In the genomic region with DNA sequence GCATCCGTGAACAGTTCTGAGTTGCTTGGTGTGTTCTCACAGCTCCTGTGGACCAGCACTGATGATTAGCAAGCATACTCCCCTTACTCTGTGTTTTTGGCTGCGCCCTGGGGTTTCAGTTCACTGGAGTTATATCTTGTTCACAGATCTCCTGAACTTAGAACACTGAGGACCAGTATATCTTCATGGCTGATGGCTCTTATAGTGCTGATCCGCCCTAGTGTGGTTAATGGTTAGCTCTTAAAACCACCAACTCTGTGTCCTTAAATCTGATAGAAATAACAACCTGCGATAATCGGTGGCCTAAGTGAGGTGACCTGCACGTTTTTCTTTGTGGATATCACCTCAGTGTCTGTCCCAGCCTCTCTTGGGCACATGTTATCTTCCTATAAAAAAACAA, we compare ENCODE assay signal across 20 mouse cellular contexts.
A peak's percentile ranks its signal among the peaks of the same experiment; 100 is the strongest.
DNase-seq lines count a peak whose midpoint lies in the region; ATAC-seq lines count a peak whose summit lies in the region.
"Had no signal": no experiment of that assay in that cellular context is flagged by ENCODE, and none has a peak within 500 bp of the region (broad histone marks: within the 10 kb centered on the region; RNA-seq: fewer than 3 reads in every experiment).

No protein-coding gene starts in this region.

- peak; percentile 38; the same call in 1 of the 2 replicates for ATAC-seq in intestine, embryonic 16.5 days
- peak; percentile 67; the same call in 1 of the 2 replicates for ATAC-seq in kidney, embryonic 16.5 days (ENCODE audit: low FRiP score, low TSS enrichment)
- ATAC-seq in liver, embryonic 12.5 days, result no peak
- ATAC-seq: forebrain, embryonic 13.5 days had no signal

- H3K4me2 ChIP-seq in intestine, embryonic 16.5 days (ENCODE audit: low read depth, low read length), result no peak overlapping the region
- H3K4me2 ChIP-seq in kidney, embryonic 16.5 days (replicated peaks; ENCODE audit: low read depth, low read length), result no peak overlapping the region
- H3K4me2 ChIP-seq in liver, embryonic 12.5 days, result no peak overlapping the region
- H3K4me2 ChIP-seq: forebrain, embryonic 13.5 days; heart, embryonic 11.5 days; heart, embryonic 15.5 days; hindbrain, embryonic 14.5 days had no signal

- no peaks in the 10 kb centered on the region for H3K27me3 ChIP-seq in intestine, embryonic 16.5 days (replicated peaks; ENCODE audit: control insufficient read depth, insufficient read depth, low read length)
- H3K27me3 ChIP-seq in kidney, embryonic 16.5 days (ENCODE audit: insufficient read depth, low read length), result no peaks in the 10 kb centered on the region
- no peaks in the 10 kb centered on the region for H3K27me3 ChIP-seq in liver, embryonic 12.5 days (replicated peaks)
- H3K27me3 ChIP-seq: forebrain, embryonic 13.5 days; heart, embryonic 15.5 days had no signal

- DNase-seq in kidney, adult 8-10 months, result peak; percentile 13 to 18
- no peak for DNase-seq in kidney, adult 18-20 months
- DNase-seq in yolk sac, embryonic 10.5 days (ENCODE audit: low spot score), result peak; percentile 58
- no peak for DNase-seq in right cerebral cortex, postnatal 36 days (ENCODE audit: low spot score in 2 of 2)
- DNase-seq: adrenal gland, adult 8-10 months; adrenal gland, postnatal 36 days; cerebellum, adult 2 months; cerebellum, postnatal 10 days; gastrocnemius, postnatal 10 days; heart, adult 2 months; heart, postnatal 14 days had no signal

- no peaks in the 10 kb centered on the region for H3K36me3 ChIP-seq in intestine, embryonic 16.5 days (ENCODE audit: control insufficient read depth, insufficient read depth, low read length)
- no peaks in the 10 kb centered on the region for H3K36me3 ChIP-seq in kidney, embryonic 16.5 days (ENCODE audit: insufficient read depth, low read length)
- no peaks in the 10 kb centered on the region for H3K36me3 ChIP-seq in liver, embryonic 12.5 days
- H3K36me3 ChIP-seq: embryonic facial prominence, embryonic 10.5 days; heart, embryonic 15.5 days; hindbrain, embryonic 10.5 days had no signal

- H3K27ac ChIP-seq in intestine, embryonic 16.5 days (ENCODE audit: low read length), result no peak overlapping the region
- 0 out of 2 replicates have a peak overlapping the region, but pooled peaks have one; percentile 9 for H3K27ac ChIP-seq in kidney, embryonic 16.5 days (ENCODE audit: low read length)
- no peak overlapping the region for H3K27ac ChIP-seq in liver, embryonic 12.5 days
- H3K27ac ChIP-seq: embryonic facial prominence, embryonic 10.5 days; forebrain, embryonic 13.5 days; heart, adult 2 months; heart, embryonic 15.5 days; hindbrain, embryonic 10.5 days; hindbrain, embryonic 14.5 days had no signal

- H3K9ac ChIP-seq in intestine, embryonic 16.5 days (ENCODE audit: low read depth, low read length), result no peak overlapping the region
- H3K9ac ChIP-seq in kidney, embryonic 16.5 days (replicated peaks; ENCODE audit: low read length), result no peak overlapping the region
- H3K9ac ChIP-seq in liver, embryonic 12.5 days, result no peak overlapping the region
- H3K9ac ChIP-seq: forebrain, embryonic 13.5 days; heart, embryonic 15.5 days; hindbrain, embryonic 14.5 days had no signal

- H3K4me3 ChIP-seq in intestine, embryonic 16.5 days (ENCODE audit: low read length), result no peak overlapping the region
- no peak overlapping the region for H3K4me3 ChIP-seq in kidney, embryonic 16.5 days (ENCODE audit: low read length)
- H3K4me3 ChIP-seq in liver, embryonic 12.5 days, result no peak overlapping the region
- H3K4me3 ChIP-seq: embryonic facial prominence, embryonic 10.5 days; forebrain, embryonic 13.5 days; heart, adult 2 months; heart, embryonic 15.5 days; hindbrain, embryonic 10.5 days had no signal

- WGBS in intestine, embryonic 16.5 days, result 61% methylated on average over 6 of the region's 6 CpGs
- WGBS in kidney, embryonic 16.5 days, result 58% methylated on average over 6 of the region's 6 CpGs
- WGBS in liver, embryonic 12.5 days (ENCODE audit: insufficient replicate concordance), result 64% methylated on average over 6 of the region's 6 CpGs

- H3K9me3 ChIP-seq in intestine, embryonic 16.5 days (ENCODE audit: control insufficient read depth, low read length), result no peaks in the 10 kb centered on the region
- no peaks in the 10 kb centered on the region for H3K9me3 ChIP-seq in kidney, embryonic 16.5 days (ENCODE audit: low read length)
- H3K9me3 ChIP-seq in liver, embryonic 12.5 days (replicated peaks), result no peaks in the 10 kb centered on the region
- H3K9me3 ChIP-seq: embryonic facial prominence, embryonic 10.5 days; forebrain, embryonic 13.5 days; heart, embryonic 15.5 days; hindbrain, embryonic 10.5 days had no signal

- H3K4me1 ChIP-seq in intestine, embryonic 16.5 days (ENCODE audit: control insufficient read depth, insufficient read depth, low read length), result 0 out of 2 replicates have a peak, but pooled peaks cover 13% of the 10 kb centered on the region
- peaks cover 14% of the 10 kb centered on the region for H3K4me1 ChIP-seq in kidney, embryonic 16.5 days (ENCODE audit: insufficient read depth, low read length)
- peaks cover 5% of the 10 kb centered on the region; the same call in 1 of the 2 replicates for H3K4me1 ChIP-seq in liver, embryonic 12.5 days
- H3K4me1 ChIP-seq: forebrain, embryonic 13.5 days had no signal

Comparison
In these comparisons a context has a peak if more than half of its experiments do, and no peak if none do; other contexts are left out.
1. DNase-seq: peak in kidney, adult 8-10 months (2 of 2) and yolk sac, embryonic 10.5 days (single experiment); none in kidney, adult 18-20 months (single experiment) and right cerebral cortex, postnatal 36 days (0 of 2).